Mouse (Mus musculus) natural killer cell, adult 2 months (primary cell): ENCODE measurements around the gene Ankrd44.

Experiments
- DNase-seq, 2 experiments: peaks; one replicate each; pipeline ENCODE4 v3.0.0; 2022; ENCODE audit warnings: low spot score in 2 of 2

Ankrd44 gene

GRCm38 (mm10) chr1:54888449-54888848, 37.7 kb downstream of the Ankrd44 start:
- peak; percentile 46 to 52 for DNase-seq

GRCm38 (mm10) chr1:54887873-54888272, 38.3 kb downstream of the Ankrd44 start:
- DNase-seq: no peak

GRCm38 (mm10) chr1:54882856-54883467, 43.2 kb downstream of the Ankrd44 start:
- DNase-seq: no peak

GRCm38 (mm10) chr1:54881523-54881922, 44.7 kb downstream of the Ankrd44 start:
- peak in 1 of 2 experiments; percentile 41 for DNase-seq

GRCm38 (mm10) chr1:54877423-54878073, 48.6 kb downstream of the Ankrd44 start:
- DNase-seq: no peak

GRCm38 (mm10) chr1:54877014-54877413, 49.2 kb downstream of the Ankrd44 start:
- no peak for DNase-seq

- DNase-seq: no peak
These were observed 52.1 kb downstream of the Ankrd44 start for GRCm38 (mm10) chr1:54874094-54874493.

- DNase-seq: no peak
These were observed 53.1 kb downstream of the Ankrd44 start for GRCm38 (mm10) chr1:54872857-54873616.

- no peak for DNase-seq
These were observed 54.9 kb downstream of the Ankrd44 start for GRCm38 (mm10) chr1:54871321-54871720.

- no peak for DNase-seq
These were observed 55.6 kb downstream of the Ankrd44 start for GRCm38 (mm10) chr1:54870634-54871033.

- DNase-seq: no peak
These were observed 59.0 kb downstream of the Ankrd44 start for GRCm38 (mm10) chr1:54867226-54867625.

- no peak for DNase-seq
These were observed 60.1 kb downstream of the Ankrd44 start for GRCm38 (mm10) chr1:54866131-54866530.

- DNase-seq: no peak
These were observed 61.1 kb downstream of the Ankrd44 start for GRCm38 (mm10) chr1:54864928-54865652.

- DNase-seq: no peak
These were observed 65.8 kb downstream of the Ankrd44 start for GRCm38 (mm10) chr1:54860361-54860760.

- DNase-seq: no peak
These were observed 66.3 kb downstream of the Ankrd44 start for GRCm38 (mm10) chr1:54859876-54860275.

GRCm38 (mm10) chr1:54858898-54859297, 67.3 kb downstream of the Ankrd44 start:
- peak; percentile 35 to 55 for DNase-seq

- DNase-seq: no peak
These were observed 69.7 kb downstream of the Ankrd44 start for GRCm38 (mm10) chr1:54856502-54856901.

GRCm38 (mm10) chr1:54855970-54856369, 70.2 kb downstream of the Ankrd44 start:
- no peak for DNase-seq

GRCm38 (mm10) chr1:54854388-54854787, 71.8 kb downstream of the Ankrd44 start:
- peak; percentile 45 to 67 for DNase-seq

GRCm38 (mm10) chr1:54853311-54854000, 72.7 kb downstream of the Ankrd44 start:
- DNase-seq: no peak

GRCm38 (mm10) chr1:54851610-54852009, 74.6 kb downstream of the Ankrd44 start:
- DNase-seq: no peak
